10 mouse cellular contexts compared by ENCODE assay signal in the genomic region with DNA sequence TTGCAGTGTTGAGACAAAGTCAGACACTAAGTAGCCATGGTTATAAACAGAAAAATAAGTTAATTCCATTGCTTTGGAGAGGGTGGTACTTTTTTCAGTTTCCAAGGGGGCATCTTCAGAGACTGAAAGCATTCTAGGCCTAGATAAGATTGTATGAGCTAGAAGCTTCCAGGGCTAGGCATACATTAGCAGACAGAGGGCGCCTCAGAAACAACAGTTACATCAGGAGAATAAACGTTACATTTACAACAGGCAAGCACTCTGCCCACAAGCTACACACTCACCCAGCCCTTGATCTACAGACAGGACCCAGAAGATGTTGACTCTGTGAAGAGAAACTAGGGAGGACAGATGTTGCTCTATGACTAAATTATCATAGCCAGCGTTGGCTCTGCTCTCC. TPM values are rescaled to one million over a fixed set of nuclear protein-coding genes. Genes with fewer than 3 reads are reported as not detected.
DNase-seq lines count a peak whose midpoint lies in the region; ATAC-seq and TF ChIP-seq lines count a peak whose summit lies in the region.
"Had no signal": no experiment of that assay in that cellular context is flagged by ENCODE, and none has a peak within 500 bp of the region (broad histone marks: within the 10 kb centered on the region; RNA-seq: fewer than 3 reads in every experiment).

No protein-coding gene starts in this region.

- TF ChIP-seq CTCF in left cerebral cortex, adult 2 months (IDR thresholded peaks at IDR 0.05), result peak; percentile 65

- DNase-seq in embryo, embryonic 11 days, result peak; percentile 17
- no peak for DNase-seq in embryo, embryonic 9.5 days (ENCODE audit: extremely low spot score)
- peak; percentile 19 to 24 for DNase-seq in left cerebral cortex, adult 2 months (ENCODE audit: extremely low spot score in 1 of 2, low spot score in 2 of 2)
- DNase-seq in left cerebral cortex, adult 8-10 months (ENCODE audit: low spot score in 2 of 2), result no peak
- peak; percentile 59 for DNase-seq in brain, adult 2 months (ENCODE audit: low read depth, low spot score)
- peak; percentile 33 to 52 for DNase-seq in right cerebral cortex, adult 2 months (ENCODE audit: low spot score in 2 of 2)

- no peak overlapping the region for H3K27ac ChIP-seq in left cerebral cortex, adult 2 months
- no peak overlapping the region for H3K27ac ChIP-seq in neural tube, embryonic 15.5 days (replicated peaks)
- no peak overlapping the region for H3K27ac ChIP-seq in liver, embryonic 12.5 days
- H3K27ac ChIP-seq: embryonic facial prominence, embryonic 15.5 days; midbrain, embryonic 12.5 days had no signal

- no peak overlapping the region for H3K9ac ChIP-seq in neural tube, embryonic 15.5 days (replicated peaks)
- no peak overlapping the region for H3K9ac ChIP-seq in liver, embryonic 12.5 days
- H3K9ac ChIP-seq: embryonic facial prominence, embryonic 15.5 days; midbrain, embryonic 12.5 days had no signal

- intact Hi-C loops in left cerebral cortex, adult 2 months (cut with DNase I), result loop anchor here (5.0 kb wide), 1 partner anchor 51 kb away; the partner anchor contains the start of gene Mturn

- ATAC-seq in neural tube, embryonic 15.5 days (ENCODE audit: low FRiP score), result no peak
- ATAC-seq in liver, embryonic 12.5 days, result no peak

- no peaks in the 10 kb centered on the region for H3K27me3 ChIP-seq in neural tube, embryonic 15.5 days (replicated peaks)
- no peaks in the 10 kb centered on the region for H3K27me3 ChIP-seq in liver, embryonic 12.5 days (replicated peaks)
- H3K27me3 ChIP-seq: embryonic facial prominence, embryonic 15.5 days; midbrain, embryonic 12.5 days had no signal

- H3K4me1 ChIP-seq in neural tube, embryonic 15.5 days, result no peaks in the 10 kb centered on the region
- H3K4me1 ChIP-seq in liver, embryonic 12.5 days, result no peaks in the 10 kb centered on the region
- H3K4me1 ChIP-seq: embryonic facial prominence, embryonic 15.5 days; midbrain, embryonic 12.5 days had no signal

- 54% methylated on average over 3 of the region's 3 CpGs for WGBS in neural tube, embryonic 15.5 days
- WGBS in liver, embryonic 12.5 days (ENCODE audit: insufficient replicate concordance), result 49% methylated on average over 3 of the region's 3 CpGs

- H3K4me3 ChIP-seq in left cerebral cortex, adult 2 months, result no peak overlapping the region
- no peak overlapping the region for H3K4me3 ChIP-seq in neural tube, embryonic 15.5 days (replicated peaks)
- H3K4me3 ChIP-seq in liver, embryonic 12.5 days, result no peak overlapping the region
- H3K4me3 ChIP-seq: embryonic facial prominence, embryonic 15.5 days; midbrain, embryonic 12.5 days had no signal

- no peak overlapping the region for H3K4me2 ChIP-seq in neural tube, embryonic 15.5 days
- H3K4me2 ChIP-seq in liver, embryonic 12.5 days, result no peak overlapping the region
- H3K4me2 ChIP-seq: embryonic facial prominence, embryonic 15.5 days; midbrain, embryonic 12.5 days had no signal

- no peaks in the 10 kb centered on the region for H3K9me3 ChIP-seq in neural tube, embryonic 15.5 days (replicated peaks)
- H3K9me3 ChIP-seq in liver, embryonic 12.5 days (replicated peaks), result no peaks in the 10 kb centered on the region
- H3K9me3 ChIP-seq: embryonic facial prominence, embryonic 15.5 days; midbrain, embryonic 12.5 days had no signal

- peaks cover 42% of the 10 kb centered on the region for H3K36me3 ChIP-seq in neural tube, embryonic 15.5 days
- peaks cover 3% of the 10 kb centered on the region; the same call in 1 of the 2 replicates for H3K36me3 ChIP-seq in liver, embryonic 12.5 days

RNA-seq across cellular contexts. Expression of gene Fkbp14, which starts 34.4 kb away (rescaled TPM):
- total RNA-seq in left cerebral cortex, adult 2 months (2021), result 1 to 10 TPM; 9.0 to 9.2 TPM
- total RNA-seq in left cerebral cortex, adult 8-10 months (2022), result 10 to 100 TPM in 1 of 4 experiments, 1 to 10 TPM in 3; 7.7 to 10.2 (median 8.3) TPM
- 12.5 and 14.0 TPM in 2 replicates for polyA plus RNA-seq in neural tube, embryonic 15.5 days (2015; fragmentation: Nextera tagmentation; extraction: Ambion mirVana)
- polyA plus RNA-seq in liver, embryonic 12.5 days (2016; fragmentation: Nextera tagmentation; extraction: Ambion mirVana), result 5.9 and 6.2 TPM in 2 replicates

RNA-seq across cellular contexts. Expression of gene Plekha8, which starts 36.6 kb away (rescaled TPM):
- total RNA-seq in left cerebral cortex, adult 2 months (2021), result 10 to 100 TPM; 11.0 to 11.6 TPM
- total RNA-seq in left cerebral cortex, adult 8-10 months (2022), result 10 to 100 TPM; 10.4 to 12.9 (median 11.2) TPM
- 6.7 and 8.0 TPM in 2 replicates for polyA plus RNA-seq in neural tube, embryonic 15.5 days (2015; fragmentation: Nextera tagmentation; extraction: Ambion mirVana)
- 5.0 TPM in 2 replicates for polyA plus RNA-seq in liver, embryonic 12.5 days (2016; fragmentation: Nextera tagmentation; extraction: Ambion mirVana)

RNA-seq across cellular contexts. Expression of gene Mturn, which starts 50.0 kb away (rescaled TPM):
- total RNA-seq in left cerebral cortex, adult 2 months (2021), result 10 to 100 TPM; 98.5 to 99.6 TPM
- total RNA-seq in left cerebral cortex, adult 8-10 months (2022), result 10 to 100 TPM; 87.9 to 99.9 (median 93.6) TPM
- polyA plus RNA-seq in neural tube, embryonic 15.5 days (2015; fragmentation: Nextera tagmentation; extraction: Ambion mirVana), result 62.7 and 75.0 TPM in 2 replicates
- polyA plus RNA-seq in liver, embryonic 12.5 days (2016; fragmentation: Nextera tagmentation; extraction: Ambion mirVana), result 0.72 and 1.1 TPM in 2 replicates

Comparison
In these comparisons a context has a peak if more than half of its experiments do, and no peak if none do; other contexts are left out.
1. DNase-seq: peak in embryo, embryonic 11 days (single experiment), left cerebral cortex, adult 2 months (2 of 2), brain, adult 2 months (single experiment) and right cerebral cortex, adult 2 months (2 of 2); none in embryo, embryonic 9.5 days (single experiment) and left cerebral cortex, adult 8-10 months (0 of 2).